Mouse (Mus musculus) embryonic stem cell, embryonic (primary cell): Measurements from ENCODE around the gene Agmo.

Source experiments
- CTCF ChIA-PET, 4 experiments: fragments of 300-600 bp in 2 of 4; fragments of 350-600 bp in 2 of 4; sonication (Branson Sonifier 250); formaldehyde crosslinking; loops; one replicate each; lab custom pipeline; 2022; ENCODE audit warnings: inconsistent platforms in 2 of 4; lab: Charles Lee
- POLR2A ChIA-PET, 4 experiments: fragments of 300-600 bp in 2 of 4; fragments of 350-600 bp in 2 of 4; sonication (Branson Sonifier 250); formaldehyde crosslinking; loops; one replicate each; lab custom pipeline; 2022; ENCODE audit warnings: antibody characterized with exemption in 4 of 4, inconsistent platforms in 1 of 4; lab: Charles Lee

The Agmo gene

DNA sequence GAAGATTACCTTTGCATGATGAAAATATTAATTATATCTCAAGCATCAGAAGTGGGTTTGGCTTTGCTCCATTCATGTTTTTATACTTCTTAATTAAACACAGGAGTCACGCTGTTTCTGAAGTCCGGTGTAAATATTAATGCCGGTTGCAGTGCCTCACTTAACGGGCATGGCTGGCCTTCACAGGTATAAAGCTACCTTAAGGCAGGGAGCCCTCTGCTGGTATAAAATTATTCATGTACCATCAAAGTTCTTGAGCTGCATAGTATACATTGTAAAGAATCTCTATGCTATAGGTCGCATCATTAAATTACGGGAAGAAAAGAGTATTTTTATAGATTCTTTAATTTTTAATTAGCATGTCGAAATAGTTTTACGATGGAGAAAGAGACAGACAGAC, 341.3 kb downstream of the Agmo start:
- CTCF ChIA-PET = interaction anchor here in 1 of 4 experiments (0.5 kb wide), 1 partner anchor 35 kb away, joined by 12 read pairs; no protein-coding TSS in a partner anchor

DNA sequence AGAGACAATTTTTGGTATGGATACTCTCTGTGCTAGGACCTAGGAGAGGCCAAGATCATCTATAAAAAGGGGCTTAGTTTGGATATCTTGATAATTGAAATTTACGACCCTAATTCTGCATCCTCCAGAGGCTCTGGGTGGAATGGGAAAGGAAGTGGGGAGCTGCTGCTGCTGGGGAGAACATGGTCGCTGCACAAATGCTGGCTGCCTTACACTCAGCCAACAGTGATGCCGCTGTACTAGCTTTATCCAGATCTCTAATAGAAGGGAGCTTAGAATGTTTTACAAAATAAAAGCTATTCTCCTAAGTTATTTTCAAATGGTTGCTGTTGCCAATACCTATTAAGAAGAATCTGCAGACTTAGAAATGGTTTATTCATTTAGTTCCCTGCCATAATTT, 351.4 kb downstream of the Agmo start:
- ChIA-PET CTCF (no interaction called here), POLR2A (no interaction called here)

More for the DNA sequence above, 341.3 kb downstream of the Agmo start:
- POLR2A ChIA-PET = no interaction called here

DNA sequence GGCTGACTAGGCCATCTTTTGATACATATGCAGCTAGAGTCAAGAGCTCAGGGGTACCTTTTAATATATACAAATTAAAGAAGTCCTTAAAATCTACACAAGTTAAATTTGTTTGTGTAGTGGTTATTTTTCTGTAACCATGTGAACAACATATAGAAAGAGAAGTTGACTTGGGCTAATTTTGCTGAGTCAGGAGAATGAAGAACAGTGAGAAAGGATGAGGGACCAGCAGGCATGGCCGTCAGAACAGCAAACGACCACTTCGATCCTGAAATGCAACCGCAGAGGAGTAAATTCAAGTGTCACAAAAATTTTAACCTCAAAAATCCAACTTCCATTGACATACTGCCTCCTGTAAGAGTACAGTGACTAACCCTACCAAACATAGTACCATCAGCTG, 371.4 kb downstream of the Agmo start:
- CTCF ChIA-PET = no interaction called here
- POLR2A ChIA-PET = no interaction called here

DNA sequence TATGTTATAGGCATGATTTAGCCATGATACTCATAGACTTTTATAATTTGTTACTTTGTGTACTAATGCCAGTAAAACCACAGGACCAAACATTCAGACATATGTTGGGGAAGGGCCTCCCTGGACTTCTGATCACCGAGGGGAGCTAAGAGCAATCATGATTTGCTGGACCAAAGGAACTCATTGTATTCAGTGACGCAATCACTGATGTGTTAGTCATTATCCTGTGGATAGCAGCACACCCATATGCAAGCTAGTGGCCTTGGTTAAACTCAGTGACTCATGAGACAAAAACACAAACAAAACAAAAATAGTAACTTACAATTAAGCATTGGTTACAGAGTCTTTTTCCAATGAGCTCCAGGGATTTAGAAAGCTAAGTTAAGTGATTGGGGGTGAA, 373.3 kb downstream of the Agmo start:
- CTCF ChIA-PET = interaction anchor here in 1 of 4 experiments (0.5 kb wide), 1 partner anchor 137 kb away, joined by 3 read pairs; no protein-coding TSS in a partner anchor
- POLR2A ChIA-PET = no interaction called here

DNA sequence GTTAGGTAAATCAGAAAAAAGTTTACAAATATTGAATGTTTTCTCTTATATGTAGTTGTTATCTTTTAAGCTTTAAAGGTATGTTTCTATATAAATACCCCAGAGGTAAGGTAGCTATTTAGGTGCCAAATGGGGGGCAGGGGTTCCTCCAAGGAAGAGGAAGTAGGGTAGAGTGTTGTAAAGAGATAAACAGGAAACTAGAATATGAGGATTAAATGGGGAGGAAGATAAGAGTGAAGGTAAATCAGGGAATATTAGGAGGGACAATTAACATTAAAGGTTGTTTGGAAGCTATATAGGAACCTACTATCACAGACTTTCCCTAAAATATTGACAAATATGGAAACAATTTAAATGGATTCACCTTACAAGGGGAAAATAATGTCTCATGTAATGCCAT, 382.6 kb downstream of the Agmo start:
- ChIA-PET POLR2A (no interaction called here), CTCF (no interaction called here)
